In genomic region chr11:97635468-97636019, GRCm38 (mm10) we compare ENCODE assay signal across 29 mouse cellular contexts. TPM values are rescaled to one million over a fixed set of nuclear protein-coding genes. Genes with fewer than 3 reads are reported as not detected.
A peak's percentile ranks its signal among the peaks of the same experiment; 100 is the strongest.
DNase-seq lines count a peak whose midpoint lies in the region; ATAC-seq and TF ChIP-seq lines count a peak whose summit lies in the region.
"Had no signal": no experiment of that assay in that cellular context is flagged by ENCODE, and none has a peak within 500 bp of the region (broad histone marks: within the 10 kb centered on the region; RNA-seq: fewer than 3 reads in every experiment).

No protein-coding gene starts in this region.

- TF ChIP-seq POLR2A in ES-Bruce4 (IDR thresholded peaks at IDR 0.05; ENCODE audit: insufficient read depth, low read length), result no peak

- no peak for TF ChIP-seq CTCF in ES-Bruce4 (IDR thresholded peaks at IDR 0.05; ENCODE audit: low read depth, low read length)
- no peak for TF ChIP-seq CTCF in gastrocnemius, adult 2 months (IDR thresholded peaks at IDR 0.05)

- in situ Hi-C loops in ES-E14 (cut with MboI; ENCODE audit: low sequenced_read_pairs in 2 of 2, unreplicated experiment in 2 of 2), result loop anchor here in 1 of 2 experiments (10.0 kb wide), 1 partner anchor 59 kb away; no protein-coding TSS in a partner anchor

- WGBS in embryonic facial prominence, embryonic 13.5 days, result 82% methylated on average over 11 of the region's 11 CpGs
- 83% methylated on average over 11 of the region's 11 CpGs for WGBS in embryonic facial prominence, embryonic 10.5 days

- no peak overlapping the region for H3K4me2 ChIP-seq in embryonic facial prominence, embryonic 13.5 days
- H3K4me2 ChIP-seq: embryonic facial prominence, embryonic 12.5 days; embryonic facial prominence, embryonic 15.5 days; forebrain, embryonic 12.5 days had no signal

- 0 out of 2 replicates have a peak, but pooled peaks have one; percentile 9 for TF ChIP-seq EP300 in ES-Bruce4 (IDR thresholded peaks at IDR 0.05; ENCODE audit: insufficient read depth, low read depth, low read length)

- 0 out of 2 replicates have a peak overlapping the region, but pooled peaks have one; percentile 4 for H3K9ac ChIP-seq in embryonic facial prominence, embryonic 13.5 days
- H3K9ac ChIP-seq in ES-Bruce4 (ENCODE audit: low read depth, poor library complexity, severe bottlenecking), result peak overlapping the region; percentile 19; the same call in 1 of the 2 replicates
- H3K9ac ChIP-seq in ES-E14 (ENCODE audit: insufficient read depth, low read depth, low read length, poor library complexity, severe bottlenecking), result no peak overlapping the region
- H3K9ac ChIP-seq: embryonic facial prominence, embryonic 12.5 days; embryonic facial prominence, embryonic 15.5 days; forebrain, embryonic 12.5 days had no signal

- H3K27me3 ChIP-seq in embryonic facial prominence, embryonic 13.5 days, result peaks cover 14% of the 10 kb centered on the region
- H3K27me3 ChIP-seq in embryonic facial prominence, embryonic 10.5 days (replicated peaks; ENCODE audit: low read depth, poor library complexity, severe bottlenecking), result peaks cover 15% of the 10 kb centered on the region
- no peaks in the 10 kb centered on the region for H3K27me3 ChIP-seq in ES-Bruce4 (ENCODE audit: control insufficient read depth, insufficient read depth, low read length, poor library complexity, severe bottlenecking)

- no peak overlapping the region for H3K4me3 ChIP-seq in embryonic facial prominence, embryonic 13.5 days
- H3K4me3 ChIP-seq in embryonic facial prominence, embryonic 10.5 days, result no peak overlapping the region
- H3K4me3 ChIP-seq in ES-Bruce4 (ENCODE audit: low read depth, low read length) (no peak overlapping the region), ES-E14 (ENCODE audit: insufficient read depth in 1 of 2, low read depth in 1 of 2, low read length in 2 of 2, poor library complexity in 1 of 2, severe bottlenecking in 1 of 2) (no peak overlapping the region)
- H3K4me3 ChIP-seq in gastrocnemius, adult 2 months, result no peak overlapping the region
- H3K4me3 ChIP-seq: embryonic facial prominence, embryonic 12.5 days; embryonic facial prominence, embryonic 15.5 days; erythroblast, embryonic 14.5 days; forebrain, embryonic 10.5 days; forebrain, embryonic 12.5 days had no signal

- intact Hi-C loops in gastrocnemius, adult 2 months (cut with DNase I), result no loop called here

- peaks cover 4% of the 10 kb centered on the region; the same call in 1 of the 2 replicates for H3K4me1 ChIP-seq in embryonic facial prominence, embryonic 13.5 days
- H3K4me1 ChIP-seq in embryonic facial prominence, embryonic 10.5 days, result peaks cover 12% of the 10 kb centered on the region
- H3K4me1 ChIP-seq in ES-Bruce4 (ENCODE audit: control insufficient read depth, insufficient read depth, low read length), result peaks cover 2% of the 10 kb centered on the region
- H3K4me1 ChIP-seq in ES-E14 (ENCODE audit: control insufficient read depth in 2 of 2, insufficient read depth in 2 of 2, low read length in 2 of 2, poor library complexity in 1 of 2), result peaks cover 0 to 12% of the 10 kb centered on the region in 2 experiments; a peak in 2 of 4 replicates
- H3K4me1 ChIP-seq: embryonic facial prominence, embryonic 12.5 days; embryonic facial prominence, embryonic 15.5 days had no signal

- no peaks in the 10 kb centered on the region for H3K9me3 ChIP-seq in embryonic facial prominence, embryonic 13.5 days
- no peaks in the 10 kb centered on the region for H3K9me3 ChIP-seq in embryonic facial prominence, embryonic 10.5 days
- H3K9me3 ChIP-seq in ES-Bruce4 (replicated peaks; ENCODE audit: control insufficient read depth, insufficient read depth, low read length, poor library complexity, severe bottlenecking) (no peaks in the 10 kb centered on the region), ES-E14 (ENCODE audit: control insufficient read depth, insufficient read depth, low read depth, low read length) (no peaks in the 10 kb centered on the region)
- H3K9me3 ChIP-seq: embryonic facial prominence, embryonic 12.5 days; embryonic facial prominence, embryonic 15.5 days; forebrain, embryonic 10.5 days; forebrain, embryonic 12.5 days had no signal

- ATAC-seq in embryonic facial prominence, embryonic 13.5 days (ENCODE audit: insufficient number of reproducible peaks, insufficient read depth, low FRiP score, low TSS enrichment, low read depth), result no peak
- ATAC-seq: CD4-positive, CD25-positive, alpha-beta regulatory T cell, adult 4 months; forebrain, embryonic 14.5 days; forebrain, embryonic 16.5 days had no signal

- H3K36me3 ChIP-seq in embryonic facial prominence, embryonic 13.5 days, result no peaks in the 10 kb centered on the region
- no peaks in the 10 kb centered on the region for H3K36me3 ChIP-seq in embryonic facial prominence, embryonic 10.5 days (replicated peaks)
- H3K36me3 ChIP-seq in ES-Bruce4 (ENCODE audit: control insufficient read depth, insufficient read depth, low read length, poor library complexity, severe bottlenecking) (no peaks in the 10 kb centered on the region), ES-E14 (ENCODE audit: control insufficient read depth, insufficient read depth, low read length, poor library complexity, severe bottlenecking) (no peaks in the 10 kb centered on the region)
- H3K36me3 ChIP-seq: embryonic facial prominence, embryonic 12.5 days; embryonic facial prominence, embryonic 15.5 days; forebrain, embryonic 10.5 days; forebrain, embryonic 12.5 days had no signal

- no peak overlapping the region for H3K27ac ChIP-seq in embryonic facial prominence, embryonic 13.5 days
- no peak overlapping the region for H3K27ac ChIP-seq in embryonic facial prominence, embryonic 10.5 days (replicated peaks)
- H3K27ac ChIP-seq in ES-Bruce4 (ENCODE audit: insufficient read depth, low read length) (peak overlapping the region; percentile 85), ES-E14 (ENCODE audit: insufficient read depth, low read depth, low read length, poor library complexity, severe bottlenecking) (peak overlapping the region; percentile 79; the same call in 1 of the 2 replicates)
- H3K27ac ChIP-seq in gastrocnemius, adult 2 months, result no peak overlapping the region
- H3K27ac ChIP-seq: embryonic facial prominence, embryonic 12.5 days; embryonic facial prominence, embryonic 15.5 days; forebrain, embryonic 10.5 days; forebrain, embryonic 12.5 days had no signal

- DNase-seq in embryonic facial prominence, embryonic 10.5 days (ENCODE audit: low spot score), result no peak
- no peak for DNase-seq in ES-E14 (ENCODE audit: low read depth, low spot score)
- DNase-seq in ZHBTc4 (ENCODE audit: low read depth, low spot score), result peak; percentile 89
- DNase-seq in urinary bladder, postnatal 10 days (ENCODE audit: low spot score), result no peak
- no peak for DNase-seq in thymus, adult 18-20 months
- no peak for DNase-seq in gastrocnemius, adult 2 months
- DNase-seq: adrenal gland, adult 2 months; adrenal gland, postnatal 10 days; adrenal gland, postnatal 25 days; B cell, adult 2 months; cerebellum, adult 11 months; cerebellum, adult 18-20 months; cerebellum, adult 8-10 months; cerebellum, adult 9-11 months; cerebellum, postnatal 14 days; cerebellum, postnatal 36 days; embryo, embryonic 11 days had no signal

TF ChIP-seq in ES-E14, 5 proteins besides CTCF, POLR2A, EP300 and RAD21:
- TF ChIP-seq HCFC1 (IDR thresholded peaks at IDR 0.05; ENCODE audit: borderline replicate concordance, insufficient read depth, low read length), result no peak
- TF ChIP-seq ZNF384 (IDR thresholded peaks at IDR 0.05; ENCODE audit: low read depth, low read length), result no peak
- no peak for TF ChIP-seq MAFK (IDR thresholded peaks at IDR 0.05; ENCODE audit: insufficient read depth, low read depth, low read length)
- TF ChIP-seq ZC3H11A (IDR thresholded peaks at IDR 0.05; ENCODE audit: borderline replicate concordance, low read depth, low read length), result no peak
- no peak for TF ChIP-seq CHD2 (IDR thresholded peaks at IDR 0.05; ENCODE audit: low read depth, low read length)

RNA-seq across cellular contexts. Expression of gene Epop, which starts 6.0 kb away (rescaled TPM):
- polyA plus RNA-seq in embryonic facial prominence, embryonic 13.5 days (2015; fragmentation: Nextera tagmentation; extraction: Ambion mirVana), result 4.3 and 7.2 TPM in 2 replicates
- 13.0 and 14.4 TPM in 2 replicates for polyA plus RNA-seq in embryonic facial prominence, embryonic 10.5 days (2016; fragmentation: Nextera tagmentation; extraction: Ambion mirVana)
- polyA plus RNA-seq in ES-Bruce4 (2011; ENCODE audit: insufficient read depth, insufficient read length, low read depth, missing spikeins), result 39.3 and 44.1 TPM in 2 replicates
- total RNA-seq in ES-E14 (2012; rRNA removed), result 100 and 109 TPM in 2 replicates
- total RNA-seq in gastrocnemius, adult 2 months (2021), result 1 to 10 TPM in 1 of 2 experiments, under 1 TPM in 1; 0.98 to 1.5 TPM
- total RNA-seq: MEL had no signal

RNA-seq across cellular contexts. Expression of gene Mllt6, which starts 27.7 kb away (rescaled TPM):
- polyA plus RNA-seq in embryonic facial prominence, embryonic 13.5 days (2015; fragmentation: Nextera tagmentation; extraction: Ambion mirVana), result 3.1 and 3.3 TPM in 2 replicates
- polyA plus RNA-seq in embryonic facial prominence, embryonic 10.5 days (2016; fragmentation: Nextera tagmentation; extraction: Ambion mirVana), result 2.1 and 2.2 TPM in 2 replicates
- polyA plus RNA-seq in ES-Bruce4 (2011; ENCODE audit: insufficient read depth, insufficient read length, low read depth, missing spikeins), result 23.7 and 25.2 TPM in 2 replicates
- 113 and 142 TPM in 2 replicates for total RNA-seq in ES-E14 (2012; rRNA removed)
- 10 to 100 TPM; 41.9 to 54.7 TPM for total RNA-seq in gastrocnemius, adult 2 months (2021)

RNA-seq across cellular contexts. Expression of gene Cisd3, which starts 50.1 kb away (rescaled TPM):
- 12.5 and 13.4 TPM in 2 replicates for polyA plus RNA-seq in embryonic facial prominence, embryonic 13.5 days (2015; fragmentation: Nextera tagmentation; extraction: Ambion mirVana)
- polyA plus RNA-seq in embryonic facial prominence, embryonic 10.5 days (2016; fragmentation: Nextera tagmentation; extraction: Ambion mirVana), result 18.2 and 20.0 TPM in 2 replicates
- polyA plus RNA-seq in ES-Bruce4 (2011; ENCODE audit: insufficient read depth, insufficient read length, low read depth, missing spikeins), result 62.3 and 77.2 TPM in 2 replicates
- 49.9 and 66.0 TPM in 2 replicates for total RNA-seq in ES-E14 (2012; rRNA removed)
- 100 to 1,000 TPM in 1 of 2 experiments, 10 to 100 TPM in 1; 96.2 to 111 TPM for total RNA-seq in gastrocnemius, adult 2 months (2021)
- polyA plus RNA-seq: erythroblast, embryonic 14.5 days had no signal

RNA-seq across cellular contexts. Expression of gene Srcin1, which starts 59.6 kb away (rescaled TPM):
- 0.76 and 1.2 TPM in 2 replicates for polyA plus RNA-seq in embryonic facial prominence, embryonic 13.5 days (2015; fragmentation: Nextera tagmentation; extraction: Ambion mirVana)
- polyA plus RNA-seq in embryonic facial prominence, embryonic 10.5 days (2016; fragmentation: Nextera tagmentation; extraction: Ambion mirVana), result 0.72 and 0.80 TPM in 2 replicates
- polyA plus RNA-seq in ES-Bruce4 (2011; ENCODE audit: insufficient read depth, insufficient read length, low read depth, missing spikeins), result 7.7 and 8.3 TPM in 2 replicates
- 2.4 and 4.1 TPM in 2 replicates for total RNA-seq in ES-E14 (2012; rRNA removed)
- total RNA-seq in gastrocnemius, adult 2 months (2021), result 1 to 10 TPM in 1 of 2 experiments, under 1 TPM in 1; 0.61 to 1.2 TPM
- total RNA-seq: common myeloid progenitor, adult 5-6 weeks had no signal
- polyA plus RNA-seq: CD4-positive, CD25-positive, alpha-beta regulatory T cell, adult 4 months; erythroblast, embryonic 14.5 days had no signal

Comparison
In these comparisons a context has a peak if more than half of its experiments do, and no peak if none do; other contexts are left out.
1. H3K27ac ChIP-seq: peak in ES-Bruce4 (single experiment) and ES-E14 (single experiment); none in embryonic facial prominence, embryonic 13.5 days (single experiment), embryonic facial prominence, embryonic 10.5 days (single experiment) and gastrocnemius, adult 2 months (single experiment).